In genomic region chr6:72385258-72385657, GRCm38 (mm10) we compare ENCODE assay signal across 22 mouse cellular contexts. TPM values are rescaled to one million over a fixed set of nuclear protein-coding genes. Genes with fewer than 3 reads are reported as not detected.
DNase-seq lines count a peak whose midpoint lies in the region; ATAC-seq and TF ChIP-seq lines count a peak whose summit lies in the region.
"Had no signal": no experiment of that assay in that cellular context is flagged by ENCODE, and none has a peak within 500 bp of the region (broad histone marks: within the 10 kb centered on the region; RNA-seq: fewer than 3 reads in every experiment).

No protein-coding gene starts in this region.

- H3K36me3 ChIP-seq in G1E (replicated peaks), result peaks cover 60% of the 10 kb centered on the region
- peaks cover 45% of the 10 kb centered on the region for H3K36me3 ChIP-seq in liver, embryonic 13.5 days
- peaks cover 29% of the 10 kb centered on the region for H3K36me3 ChIP-seq in liver, embryonic 16.5 days (ENCODE audit: control insufficient read depth, insufficient read depth)
- no peaks in the 10 kb centered on the region for H3K36me3 ChIP-seq in midbrain, embryonic 10.5 days
- H3K36me3 ChIP-seq: hindbrain, embryonic 15.5 days had no signal

- no peak overlapping the region for H3K27ac ChIP-seq in gastrocnemius, adult 2 months
- peak overlapping the region; percentile 91 for H3K27ac ChIP-seq in liver, embryonic 13.5 days
- peak overlapping the region; percentile 90 for H3K27ac ChIP-seq in liver, embryonic 16.5 days (ENCODE audit: low read length)
- no peak overlapping the region for H3K27ac ChIP-seq in midbrain, embryonic 10.5 days (replicated peaks)
- H3K27ac ChIP-seq: embryonic facial prominence, embryonic 12.5 days; embryonic facial prominence, embryonic 15.5 days; hindbrain, embryonic 12.5 days; hindbrain, embryonic 15.5 days had no signal

- peak overlapping the region; percentile 39; the same call in 1 of the 2 replicates for H3K9ac ChIP-seq in liver, embryonic 13.5 days
- no peak overlapping the region for H3K9ac ChIP-seq in liver, embryonic 16.5 days (ENCODE audit: low read depth, low read length)
- H3K9ac ChIP-seq: embryonic facial prominence, embryonic 12.5 days; embryonic facial prominence, embryonic 15.5 days; hindbrain, embryonic 12.5 days; hindbrain, embryonic 15.5 days had no signal

- H3K4me3 ChIP-seq in gastrocnemius, adult 2 months, result no peak overlapping the region
- peak overlapping the region; percentile 1; the same call in 1 of the 2 replicates for H3K4me3 ChIP-seq in G1E (ENCODE audit: low read depth, low read length)
- no peak overlapping the region for H3K4me3 ChIP-seq in liver, embryonic 13.5 days (replicated peaks)
- H3K4me3 ChIP-seq in liver, embryonic 16.5 days (ENCODE audit: low read depth, low read length), result no peak overlapping the region
- H3K4me3 ChIP-seq in midbrain, embryonic 10.5 days, result no peak overlapping the region
- H3K4me3 ChIP-seq: embryonic facial prominence, embryonic 12.5 days; embryonic facial prominence, embryonic 15.5 days; hindbrain, embryonic 12.5 days; hindbrain, embryonic 15.5 days had no signal

- H3K9me3 ChIP-seq in G1E (replicated peaks), result no peaks in the 10 kb centered on the region
- no peaks in the 10 kb centered on the region for H3K9me3 ChIP-seq in liver, embryonic 13.5 days (replicated peaks)
- no peaks in the 10 kb centered on the region for H3K9me3 ChIP-seq in liver, embryonic 16.5 days (replicated peaks; ENCODE audit: control insufficient read depth, low read length)
- H3K9me3 ChIP-seq in midbrain, embryonic 10.5 days (replicated peaks), result no peaks in the 10 kb centered on the region
- H3K9me3 ChIP-seq: embryonic facial prominence, embryonic 12.5 days; embryonic facial prominence, embryonic 15.5 days; hindbrain, embryonic 12.5 days; hindbrain, embryonic 15.5 days had no signal

- intact Hi-C loops in gastrocnemius, adult 2 months (cut with DNase I), result no loop called here
- intact Hi-C loops in gastrocnemius, postnatal 36 days (cut with DNase I), result no loop called here

- no peak for TF ChIP-seq CTCF in gastrocnemius, adult 2 months (IDR thresholded peaks at IDR 0.05)
- no peak for TF ChIP-seq CTCF in G1E (IDR thresholded peaks at IDR 0.05; ENCODE audit: low read depth, low read length)

- H3K4me2 ChIP-seq in liver, embryonic 13.5 days, result peak overlapping the region; percentile 18; the same call in 1 of the 2 replicates
- no peak overlapping the region for H3K4me2 ChIP-seq in liver, embryonic 16.5 days (ENCODE audit: low read depth, low read length)
- H3K4me2 ChIP-seq: embryonic facial prominence, embryonic 12.5 days; embryonic facial prominence, embryonic 15.5 days; heart, embryonic 11.5 days; hindbrain, embryonic 12.5 days; hindbrain, embryonic 15.5 days had no signal

- peaks cover 81% of the 10 kb centered on the region for H3K4me1 ChIP-seq in G1E (ENCODE audit: insufficient read depth, low read depth, low read length)
- peaks cover 85% of the 10 kb centered on the region for H3K4me1 ChIP-seq in liver, embryonic 13.5 days (replicated peaks)
- H3K4me1 ChIP-seq in liver, embryonic 16.5 days (ENCODE audit: control insufficient read depth, low read depth, low read length), result peaks cover 67% of the 10 kb centered on the region
- peaks cover 14% of the 10 kb centered on the region for H3K4me1 ChIP-seq in midbrain, embryonic 10.5 days

- H3K27me3 ChIP-seq in G1E (ENCODE audit: insufficient read depth, low read length), result no peaks in the 10 kb centered on the region
- no peaks in the 10 kb centered on the region for H3K27me3 ChIP-seq in liver, embryonic 13.5 days
- no peaks in the 10 kb centered on the region for H3K27me3 ChIP-seq in liver, embryonic 16.5 days (ENCODE audit: control insufficient read depth, insufficient read depth, low read depth, low read length)
- peaks cover 35% of the 10 kb centered on the region for H3K27me3 ChIP-seq in midbrain, embryonic 10.5 days (ENCODE audit: low read depth, poor library complexity, severe bottlenecking)
- H3K27me3 ChIP-seq: embryonic facial prominence, embryonic 15.5 days had no signal

- 32% methylated on average over 4 of the region's 4 CpGs for WGBS in liver, embryonic 13.5 days (ENCODE audit: insufficient replicate concordance)
- WGBS in liver, embryonic 16.5 days (ENCODE audit: insufficient replicate concordance), result 30% methylated on average over 4 of the region's 4 CpGs
- WGBS in midbrain, embryonic 10.5 days, result 90% methylated on average over 4 of the region's 4 CpGs

- DNase-seq in gastrocnemius, adult 2 months, result peak; percentile 12
- no peak for DNase-seq in gastrocnemius, postnatal 36 days
- no peak for DNase-seq in G1E (ENCODE audit: low spot score)
- no peak for DNase-seq in liver, embryonic 13.5 days
- no peak for DNase-seq in midbrain, embryonic 10.5 days (ENCODE audit: low spot score)
- no peak for DNase-seq in cerebellum, postnatal 14 days
- DNase-seq in adrenal gland, adult (ENCODE audit: inconsistent age in 2 of 2, low spot score in 1 of 2), result no peak
- DNase-seq: adrenal gland, adult 8-10 months; adrenal gland, postnatal 25 days; cerebellum, adult 18-20 months; cerebellum, adult 9-10 months; cerebellum, postnatal 25 days; gastrocnemius, postnatal 10 days; heart, adult 11 months had no signal

- no peak for ATAC-seq in G1E (ENCODE audit: extremely low read depth, insufficient number of reproducible peaks, low FRiP score, poor library complexity, severe bottlenecking)
- ATAC-seq in liver, embryonic 13.5 days (ENCODE audit: low read depth), result no peak
- ATAC-seq in liver, embryonic 16.5 days (ENCODE audit: low read depth), result no peak
- ATAC-seq: forebrain, embryonic 14.5 days had no signal

RNA-seq across cellular contexts. Expression of gene Vamp5, which starts 5.0 kb away (rescaled TPM):
- total RNA-seq in gastrocnemius, adult 2 months (2021), result 100 to 1,000 TPM in 1 of 2 experiments, 10 to 100 TPM in 1; 97.5 to 102 TPM
- total RNA-seq in gastrocnemius, postnatal 36 days (2021), result 100 to 1,000 TPM in 1 of 2 experiments, 10 to 100 TPM in 1; 83.0 to 107 TPM
- 187 and 244 TPM in 2 replicates for total RNA-seq in G1E (2014; fragmentation: Nextera tagmentation)
- 163 and 182 TPM in 2 replicates for total RNA-seq in G1E (2017)
- polyA plus RNA-seq in G1E (2012), result 133 and 183 TPM in 2 replicates
- 99.0 and 99.7 TPM in 2 replicates for polyA plus RNA-seq in liver, embryonic 13.5 days (2015; fragmentation: Nextera tagmentation; extraction: Ambion mirVana)
- 54.9 and 62.8 TPM in 2 replicates for polyA plus RNA-seq in liver, embryonic 16.5 days (2015; fragmentation: Nextera tagmentation; extraction: Ambion mirVana)
- 12.0 and 12.9 TPM in 2 replicates for polyA plus RNA-seq in midbrain, embryonic 10.5 days (2016; fragmentation: Nextera tagmentation; extraction: Ambion mirVana)

RNA-seq across cellular contexts. Expression of gene Vamp8, which starts 5.2 kb away (rescaled TPM):
- total RNA-seq in gastrocnemius, adult 2 months (2021), result 10 to 100 TPM; 50.4 to 58.0 TPM
- total RNA-seq in gastrocnemius, postnatal 36 days (2021), result 10 to 100 TPM; 48.5 to 50.0 TPM
- total RNA-seq in G1E (2014; fragmentation: Nextera tagmentation) (58.1 and 72.6 TPM in 2 replicates), G1E (2017) (516 and 572 TPM in 2 replicates)
- polyA plus RNA-seq in G1E (2012), result 147 and 261 TPM in 2 replicates
- polyA plus RNA-seq in liver, embryonic 13.5 days (2015; fragmentation: Nextera tagmentation; extraction: Ambion mirVana), result 249 and 260 TPM in 2 replicates
- polyA plus RNA-seq in liver, embryonic 16.5 days (2015; fragmentation: Nextera tagmentation; extraction: Ambion mirVana), result 212 and 230 TPM in 2 replicates
- polyA plus RNA-seq in midbrain, embryonic 10.5 days (2016; fragmentation: Nextera tagmentation; extraction: Ambion mirVana), result 35.7 and 35.8 TPM in 2 replicates

RNA-seq across cellular contexts. Expression of gene Rnf181, which starts 18.5 kb away (rescaled TPM):
- total RNA-seq in gastrocnemius, adult 2 months (2021), result 10 to 100 TPM; 24.9 to 26.6 TPM
- 10 to 100 TPM; 23.7 to 24.2 TPM for total RNA-seq in gastrocnemius, postnatal 36 days (2021)
- total RNA-seq in G1E (2014; fragmentation: Nextera tagmentation) (238 and 244 TPM in 2 replicates), G1E (2017) (153 and 179 TPM in 2 replicates)
- polyA plus RNA-seq in G1E (2012), result 120 and 165 TPM in 2 replicates
- 76.9 and 82.6 TPM in 2 replicates for polyA plus RNA-seq in liver, embryonic 13.5 days (2015; fragmentation: Nextera tagmentation; extraction: Ambion mirVana)
- polyA plus RNA-seq in liver, embryonic 16.5 days (2015; fragmentation: Nextera tagmentation; extraction: Ambion mirVana), result 86.5 and 91.9 TPM in 2 replicates
- polyA plus RNA-seq in midbrain, embryonic 10.5 days (2016; fragmentation: Nextera tagmentation; extraction: Ambion mirVana), result 106 and 111 TPM in 2 replicates

RNA-seq across cellular contexts. Expression of gene Ggcx, which starts 28.9 kb away (rescaled TPM):
- total RNA-seq in gastrocnemius, adult 2 months (2021), result 10 to 100 TPM; 12.2 to 17.3 TPM
- total RNA-seq in gastrocnemius, postnatal 36 days (2021), result 10 to 100 TPM; 12.6 to 13.4 TPM
- total RNA-seq in G1E (2014; fragmentation: Nextera tagmentation), result 25.9 and 27.8 TPM in 2 replicates
- 9.2 and 12.4 TPM in 2 replicates for total RNA-seq in G1E (2017)
- 6.5 and 6.7 TPM in 2 replicates for polyA plus RNA-seq in G1E (2012)
- polyA plus RNA-seq in liver, embryonic 13.5 days (2015; fragmentation: Nextera tagmentation; extraction: Ambion mirVana), result 15.8 and 21.9 TPM in 2 replicates
- polyA plus RNA-seq in liver, embryonic 16.5 days (2015; fragmentation: Nextera tagmentation; extraction: Ambion mirVana), result 29.6 and 31.7 TPM in 2 replicates
- 15.3 and 21.5 TPM in 2 replicates for polyA plus RNA-seq in midbrain, embryonic 10.5 days (2016; fragmentation: Nextera tagmentation; extraction: Ambion mirVana)

RNA-seq across cellular contexts. Expression of gene Tmem150a, which starts 30.0 kb away (rescaled TPM):
- 10 to 100 TPM; 21.0 to 24.2 TPM for total RNA-seq in gastrocnemius, adult 2 months (2021)
- 10 to 100 TPM; 16.9 to 18.8 TPM for total RNA-seq in gastrocnemius, postnatal 36 days (2021)
- 5.5 and 6.0 TPM in 2 replicates for total RNA-seq in G1E (2014; fragmentation: Nextera tagmentation)
- total RNA-seq in G1E (2017), result 0.55 and 1.2 TPM in 2 replicates
- 5.1 and 5.6 TPM in 2 replicates for polyA plus RNA-seq in G1E (2012)
- 32.5 and 37.9 TPM in 2 replicates for polyA plus RNA-seq in liver, embryonic 13.5 days (2015; fragmentation: Nextera tagmentation; extraction: Ambion mirVana)
- polyA plus RNA-seq in liver, embryonic 16.5 days (2015; fragmentation: Nextera tagmentation; extraction: Ambion mirVana), result 54.4 and 59.7 TPM in 2 replicates
- 5.6 and 6.7 TPM in 2 replicates for polyA plus RNA-seq in midbrain, embryonic 10.5 days (2016; fragmentation: Nextera tagmentation; extraction: Ambion mirVana)
- total RNA-seq: common myeloid progenitor, adult 5-6 weeks had no signal

Comparison
In these comparisons a context has a peak if more than half of its experiments do, and no peak if none do; other contexts are left out.
1. H3K27ac ChIP-seq: peak in liver, embryonic 13.5 days (single experiment) and liver, embryonic 16.5 days (single experiment); none in gastrocnemius, adult 2 months (single experiment) and midbrain, embryonic 10.5 days (single experiment).